Mouse (Mus musculus): ENCODE measurements around the gene Sh3glb1. TPM values are rescaled to one million over a fixed set of nuclear protein-coding genes. Genes with fewer than 3 reads are reported as not detected.

Sh3glb1 gene
- total and polyA plus RNA-seq, 3 experiments, result 52.0 to 189 (median 112) TPM

DNA sequence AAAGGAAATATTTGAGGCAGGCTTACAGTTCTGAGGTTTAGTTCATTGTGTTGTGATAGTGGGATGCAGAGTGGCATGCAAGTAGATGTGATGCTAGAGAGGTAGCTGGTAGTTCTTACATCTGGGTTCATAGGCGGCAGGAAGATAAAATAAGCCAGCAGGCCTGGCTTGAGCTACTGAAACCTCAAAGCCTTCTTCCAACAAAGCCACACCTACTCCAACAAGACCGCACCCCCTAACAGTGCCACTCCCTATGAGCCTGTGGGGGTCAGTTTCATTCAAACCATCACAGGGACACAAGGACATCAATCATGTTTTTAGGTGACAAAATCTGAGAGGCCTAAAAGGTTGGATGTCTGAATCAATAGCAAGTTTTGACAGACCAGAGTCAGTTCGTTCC is 58.7 kb downstream of the Sh3glb1 start:
- dilution Hi-C loops (cut with MboI; ENCODE audit: extremely low pct_ligation_motif_present, extremely low pct_unique_long_range_greater_than_20kb, low sequenced_read_pairs), result no loop called here
- H3K9ac ChIP-seq (ENCODE audit: insufficient read depth, low read depth), result no peak overlapping the region
- H3K36me3 ChIP-seq (replicated peaks in 1 of 2; ENCODE audit: control insufficient read depth in 1 of 2, insufficient read depth in 1 of 2, low read length in 1 of 2), result no peaks in the 10 kb centered on the region
- no peaks in the 10 kb centered on the region for H3K4me1 ChIP-seq (ENCODE audit: control insufficient read depth in 1 of 2, insufficient read depth in 2 of 2)
- DNase-seq (ENCODE audit: extremely low read depth), result no peak
- in situ Hi-C loops (cut with MboI; ENCODE audit: low pct_ligation_motif_present, low pct_unique_long_range_greater_than_20kb, low sequenced_read_pairs), result no loop called here
- TF ChIP-seq UBTF (IDR thresholded peaks at IDR 0.05; ENCODE audit: low read depth, low read length) (no peak), ETS1 (conservative IDR thresholded peaks at IDR 0.05; ENCODE audit: low read depth, low read length) (no peak), TCF12 (IDR thresholded peaks at IDR 0.05; ENCODE audit: low read depth, low read length) (no peak), POLR2AphosphoS2 (IDR thresholded peaks at IDR 0.05; ENCODE audit: low read depth, low read length) (no peak), E2F4 (IDR thresholded peaks at IDR 0.05; ENCODE audit: insufficient replicate concordance, low read depth, low read length) (no peak), EP300 (IDR thresholded peaks at IDR 0.05; ENCODE audit: low read length) (no peak), MYC (IDR thresholded peaks at IDR 0.05; ENCODE audit: low read depth, low read length) (no peak), POLR2A (IDR thresholded peaks at IDR 0.05; ENCODE audit: low read depth, low read length) (no peak), CTCF (conservative IDR thresholded peaks at IDR 0.05 in 1 of 2, IDR thresholded peaks at IDR 0.05 in 1 of 2; ENCODE audit: low read depth in 2 of 2, low read length in 2 of 2) (no peak), MAX (IDR thresholded peaks at IDR 0.05; ENCODE audit: low read length) (no peak), NELFE (IDR thresholded peaks at IDR 0.05; ENCODE audit: low read depth, low read length) (no peak), ZNF384 (IDR thresholded peaks at IDR 0.05; ENCODE audit: low read depth, low read length) (no peak), IRF4 (IDR thresholded peaks at IDR 0.05; ENCODE audit: low read depth, low read length) (no peak), KAT2A (IDR thresholded peaks at IDR 0.05; ENCODE audit: insufficient replicate concordance, low read length) (no peak), MAFK (IDR thresholded peaks at IDR 0.05; ENCODE audit: insufficient replicate concordance, low read length) (no peak), RAD21 (IDR thresholded peaks at IDR 0.05; ENCODE audit: low read depth, low read length) (no peak), SMC3 (IDR thresholded peaks at IDR 0.05; ENCODE audit: low read depth, low read length) (no peak)
- H3K79me2 ChIP-seq (replicated peaks; ENCODE audit: control insufficient read depth, extremely low read depth, insufficient read depth, poor library complexity, severe bottlenecking), result no peaks in the 10 kb centered on the region
- no peak overlapping the region for H3K4me2 ChIP-seq (ENCODE audit: insufficient read depth, low read depth, poor library complexity, severe bottlenecking)
- no peak overlapping the region for H3K27ac ChIP-seq (ENCODE audit: insufficient read depth, low read depth)
- H3K4me3 ChIP-seq (replicated peaks in 1 of 3; ENCODE audit: low read depth in 2 of 3, low read length in 2 of 3, poor library complexity in 1 of 3), result no peak overlapping the region
- H3K27me3 ChIP-seq (replicated peaks), result no peaks in the 10 kb centered on the region
- H3K9me3 ChIP-seq (replicated peaks; ENCODE audit: low read length), result no peaks in the 10 kb centered on the region

DNA sequence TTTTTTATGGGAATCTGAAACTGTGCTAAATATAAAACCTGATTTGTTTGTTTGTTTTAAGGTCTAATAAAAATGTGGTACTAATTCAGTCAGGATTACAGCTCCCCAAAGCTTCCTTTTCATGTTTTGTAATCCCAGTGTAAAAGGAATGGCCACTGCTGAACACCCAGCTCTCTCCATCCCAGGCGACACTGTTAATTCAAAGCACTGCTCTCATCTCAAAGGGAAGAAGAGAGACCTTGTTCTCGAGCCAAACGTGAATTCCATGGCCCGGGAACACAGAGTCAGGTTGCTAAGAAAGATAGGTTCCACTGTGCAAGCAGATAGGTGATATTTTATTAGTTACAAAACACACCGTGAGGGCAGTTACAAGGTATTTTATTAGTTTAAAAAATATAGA is 75.9 kb downstream of the Sh3glb1 start:
- H3K4me1 ChIP-seq (ENCODE audit: control insufficient read depth in 1 of 2, insufficient read depth in 2 of 2), result no peaks in the 10 kb centered on the region; a peak in 1 of 4 replicates
- no peak overlapping the region for H3K4me3 ChIP-seq (replicated peaks in 1 of 3; ENCODE audit: low read depth in 2 of 3, low read length in 2 of 3, poor library complexity in 1 of 3)
- peaks cover 4% of the 10 kb centered on the region for H3K9me3 ChIP-seq (replicated peaks; ENCODE audit: low read length)
- no peak for TF ChIP-seq JUN (IDR thresholded peaks at IDR 0.05; ENCODE audit: insufficient read depth, low read depth, low read length)
- no peak for TF ChIP-seq RCOR1 (conservative IDR thresholded peaks at IDR 0.05; ENCODE audit: low read depth, low read length)
- TF ChIP-seq TBP (conservative IDR thresholded peaks at IDR 0.05; ENCODE audit: low read depth, low read length), result no peak
- TF ChIP-seq SMC3 (IDR thresholded peaks at IDR 0.05; ENCODE audit: low read depth, low read length), result no peak
- TF ChIP-seq POLR2AphosphoS2 (IDR thresholded peaks at IDR 0.05; ENCODE audit: low read depth, low read length), result no peak
- TF ChIP-seq MAFK (IDR thresholded peaks at IDR 0.05; ENCODE audit: insufficient replicate concordance, low read length), result no peak
- TF ChIP-seq HCFC1 (IDR thresholded peaks at IDR 0.05; ENCODE audit: low read depth, low read length), result no peak
- no peak for TF ChIP-seq BHLHE40 (IDR thresholded peaks at IDR 0.05; ENCODE audit: low read depth, low read length)
- no peak for TF ChIP-seq CHD1 (IDR thresholded peaks at IDR 0.05; ENCODE audit: low read depth, low read length)
- TF ChIP-seq SIN3A (IDR thresholded peaks at IDR 0.05; ENCODE audit: low read length), result no peak
- TF ChIP-seq ZC3H11A (IDR thresholded peaks at IDR 0.05; ENCODE audit: low read depth, low read length), result no peak
- TF ChIP-seq RAD21 (IDR thresholded peaks at IDR 0.05; ENCODE audit: low read depth, low read length), result no peak
- TF ChIP-seq KAT2A (IDR thresholded peaks at IDR 0.05; ENCODE audit: insufficient replicate concordance, low read length), result no peak
- no peaks in the 10 kb centered on the region for H3K79me2 ChIP-seq (replicated peaks; ENCODE audit: control insufficient read depth, extremely low read depth, insufficient read depth, poor library complexity, severe bottlenecking)
- H3K9ac ChIP-seq (ENCODE audit: insufficient read depth, low read depth), result no peak overlapping the region
- dilution Hi-C loops (cut with MboI; ENCODE audit: extremely low pct_ligation_motif_present, extremely low pct_unique_long_range_greater_than_20kb, low sequenced_read_pairs), result no loop called here
- H3K36me3 ChIP-seq (replicated peaks in 1 of 2; ENCODE audit: control insufficient read depth in 1 of 2, insufficient read depth in 1 of 2, low read length in 1 of 2), result no peaks in the 10 kb centered on the region
- H3K27me3 ChIP-seq (replicated peaks), result no peaks in the 10 kb centered on the region
- no peak overlapping the region for H3K4me2 ChIP-seq (ENCODE audit: insufficient read depth, low read depth, poor library complexity, severe bottlenecking)
- no peak overlapping the region for H3K27ac ChIP-seq (ENCODE audit: insufficient read depth, low read depth)
- in situ Hi-C loops (cut with MboI; ENCODE audit: low pct_ligation_motif_present, low pct_unique_long_range_greater_than_20kb, low sequenced_read_pairs), result no loop called here
- no peak for DNase-seq (ENCODE audit: extremely low read depth)

All from CH12.LX (cell line).